Mouse (Mus musculus) thymus, postnatal 14 days (tissue): Measurements from ENCODE around the gene Meox2.
"Not testable (repeated sequence)": the region's sequence is repeated elsewhere in the genome, so short reads cannot be mapped to it uniquely, and the experiment has no call there.

Experiments used
- DNase-seq: peaks from one replicate; pipeline ENCODE4 v3.0.0; 2021

The Meox2 gene

DNA sequence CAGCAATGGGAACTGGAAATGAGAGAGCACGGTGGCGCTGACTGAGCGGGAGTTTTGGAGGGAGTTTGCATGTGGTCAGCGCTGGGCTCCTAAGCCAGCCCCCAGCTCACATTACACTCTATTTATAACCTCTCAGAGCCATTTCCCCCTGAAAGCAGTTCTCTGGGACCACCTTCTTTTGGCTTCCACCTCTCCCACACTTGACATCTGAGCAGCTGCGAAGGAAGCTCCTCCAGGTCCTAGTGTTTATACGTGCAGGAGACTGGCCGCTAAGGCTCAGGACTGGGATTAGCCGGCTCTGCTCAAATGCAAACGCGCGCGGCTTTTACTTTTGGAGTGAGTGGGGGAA lies at the start of gene Meox2:
Gene Meox2 (plus strand): TSS at position 151 of the 349 bp plus-strand sequence.
- DNase-seq = no peak

DNA sequence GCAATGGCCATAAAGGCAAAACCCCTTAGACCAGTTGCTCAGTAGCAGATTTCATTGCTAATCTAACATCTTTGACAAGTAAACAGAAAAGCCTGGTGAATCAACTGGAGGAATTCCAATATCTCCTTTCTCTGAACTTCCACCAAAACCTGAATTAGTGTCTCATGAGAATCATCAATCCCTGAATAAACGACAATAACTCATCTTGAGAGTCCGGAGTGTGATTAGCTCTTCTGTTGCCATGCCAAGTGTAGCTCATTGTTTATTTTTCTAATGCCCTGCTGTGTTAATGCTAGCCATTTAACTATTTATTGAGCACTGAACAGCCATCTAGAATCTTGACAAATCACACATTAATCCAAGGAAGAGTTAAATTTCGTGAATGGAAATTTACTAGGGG lies 35.7 kb upstream of the Meox2 start:
- no peak for DNase-seq

DNA sequence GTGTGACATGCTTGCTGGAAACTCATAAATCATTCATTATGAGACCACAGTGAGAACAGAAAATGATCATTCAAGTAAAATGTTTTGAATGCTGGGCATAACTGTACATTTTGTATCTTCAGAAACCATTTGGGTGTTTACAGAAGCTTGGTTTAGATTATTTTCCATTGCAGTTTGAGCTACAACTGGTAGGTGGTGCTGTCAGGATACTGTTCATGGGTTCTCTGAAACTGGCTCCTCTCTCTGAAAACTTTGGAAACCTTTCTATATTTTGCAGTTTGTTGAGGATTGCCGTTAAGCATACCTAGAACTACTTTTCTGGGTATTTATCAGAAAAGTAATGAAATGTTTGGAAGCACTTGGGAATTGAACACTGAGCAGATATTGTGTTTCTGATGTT lies 31.0 kb upstream of the Meox2 start:
- no peak for DNase-seq

DNA sequence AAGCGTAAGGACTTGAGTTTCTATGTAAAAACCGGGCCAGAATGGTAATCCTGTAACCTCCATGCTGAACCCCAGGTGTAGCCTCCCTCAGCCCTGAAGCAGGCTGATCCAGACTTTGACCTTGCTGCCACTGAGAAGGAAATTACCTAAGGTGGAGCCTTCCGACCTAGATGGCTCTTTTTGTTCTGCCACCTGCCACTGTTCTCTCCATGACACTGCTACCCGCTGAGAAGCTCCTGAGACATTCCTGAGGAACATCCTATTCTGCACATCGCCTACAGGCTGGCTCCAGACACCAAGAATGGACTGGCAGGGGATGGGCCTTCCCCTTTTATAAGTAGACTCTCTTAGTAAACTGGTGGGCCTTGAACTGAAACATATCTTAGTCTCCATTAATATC lies 28.3 kb upstream of the Meox2 start:
- DNase-seq = not testable (repeated sequence)

- no peak for DNase-seq
Observed at GRCm38 (mm10) chr12:37106541-37106940, 1.8 kb upstream of the Meox2 start.

GRCm38 (mm10) chr12:37107150-37107549 lies 1.2 kb upstream of the Meox2 start:
- no peak for DNase-seq

DNA sequence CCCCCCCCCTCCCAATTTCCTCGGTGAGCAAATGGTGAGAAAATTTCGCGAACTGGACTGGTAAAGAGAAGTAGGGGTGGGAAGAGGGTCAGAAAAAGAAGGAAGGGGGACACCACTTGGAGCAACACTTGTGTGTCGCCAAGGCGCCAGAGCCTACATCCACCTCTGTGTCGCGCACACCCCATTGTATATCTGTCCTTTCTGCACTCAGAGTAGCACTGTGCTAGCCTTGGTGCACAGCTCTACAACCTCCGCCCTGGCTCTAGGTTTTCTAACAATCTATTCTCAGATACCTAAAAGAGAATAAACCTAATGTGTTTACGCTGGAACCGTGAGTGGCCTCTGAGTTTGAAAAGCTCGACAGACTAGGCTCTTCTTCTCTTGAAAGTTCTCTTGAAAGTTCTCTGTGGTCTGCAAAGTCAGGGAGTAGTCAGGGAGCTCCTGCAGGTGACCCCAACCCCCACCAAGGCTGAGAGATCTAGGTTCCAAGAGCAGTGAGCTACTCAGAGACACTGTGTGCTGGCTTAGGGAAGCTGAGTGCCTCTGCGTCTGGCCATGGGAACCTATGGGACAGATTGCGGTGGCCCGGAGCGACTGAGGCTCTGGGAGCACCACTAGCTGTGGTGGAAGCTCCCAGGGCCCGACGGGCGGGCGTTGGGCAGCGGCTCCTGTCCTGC lies 489 bp upstream of the Meox2 start:
- DNase-seq = no peak

DNA sequence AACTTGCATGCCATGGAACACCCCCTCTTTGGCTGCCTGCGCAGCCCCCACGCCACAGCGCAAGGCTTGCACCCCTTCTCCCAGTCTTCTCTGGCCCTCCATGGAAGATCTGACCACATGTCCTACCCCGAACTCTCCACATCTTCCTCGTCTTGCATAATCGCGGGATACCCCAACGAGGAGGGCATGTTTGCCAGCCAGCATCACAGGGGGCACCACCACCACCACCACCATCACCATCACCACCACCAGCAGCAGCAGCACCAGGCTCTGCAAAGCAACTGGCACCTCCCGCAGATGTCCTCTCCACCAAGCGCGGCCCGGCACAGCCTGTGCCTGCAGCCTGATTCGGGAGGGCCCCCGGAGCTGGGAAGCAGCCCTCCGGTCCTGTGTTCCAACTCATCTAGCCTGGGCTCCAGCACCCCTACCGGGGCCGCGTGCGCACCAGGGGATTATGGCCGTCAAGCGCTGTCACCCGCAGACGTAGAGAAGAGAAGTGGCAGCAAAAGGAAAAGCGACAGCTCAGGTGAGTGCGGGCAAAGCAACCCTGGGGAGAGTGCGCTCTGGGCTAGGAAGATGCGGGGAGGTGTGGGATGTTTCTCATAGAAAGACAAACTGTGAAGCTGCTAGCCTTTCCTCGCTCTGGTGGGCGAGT lies 606 bp downstream of the Meox2 start:
- peak; percentile 2 for DNase-seq

DNA sequence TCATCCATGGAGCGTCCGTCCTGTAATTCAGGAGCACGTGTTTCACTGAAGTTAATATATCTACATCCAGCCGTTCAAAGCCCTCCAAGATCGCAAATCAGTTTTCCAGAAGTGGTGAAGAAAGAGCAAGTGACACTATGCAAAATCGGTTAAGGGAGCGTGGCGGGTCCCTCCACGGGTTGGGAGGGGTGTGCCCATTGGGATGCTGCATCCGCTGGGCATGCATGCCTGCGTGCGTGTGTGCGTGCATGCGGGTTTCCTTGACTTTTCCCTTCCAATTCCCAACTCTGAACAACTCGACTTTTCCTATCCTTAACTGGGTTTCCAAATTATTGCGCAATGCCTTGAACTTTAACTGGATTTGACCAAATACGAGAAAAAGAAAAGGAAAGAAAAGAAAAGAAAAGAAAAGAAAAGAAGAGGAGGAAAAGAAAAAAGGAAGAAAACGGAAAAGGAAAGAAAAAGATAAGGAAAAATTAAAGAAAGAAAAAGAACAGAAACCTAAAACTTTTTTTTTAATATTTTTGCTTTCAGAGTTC lies 1.2 kb downstream of the Meox2 start:
- DNase-seq = no peak

- no peak for DNase-seq
Observed at GRCm38 (mm10) chr12:37110977-37111376, 2.6 kb downstream of the Meox2 start.

DNA sequence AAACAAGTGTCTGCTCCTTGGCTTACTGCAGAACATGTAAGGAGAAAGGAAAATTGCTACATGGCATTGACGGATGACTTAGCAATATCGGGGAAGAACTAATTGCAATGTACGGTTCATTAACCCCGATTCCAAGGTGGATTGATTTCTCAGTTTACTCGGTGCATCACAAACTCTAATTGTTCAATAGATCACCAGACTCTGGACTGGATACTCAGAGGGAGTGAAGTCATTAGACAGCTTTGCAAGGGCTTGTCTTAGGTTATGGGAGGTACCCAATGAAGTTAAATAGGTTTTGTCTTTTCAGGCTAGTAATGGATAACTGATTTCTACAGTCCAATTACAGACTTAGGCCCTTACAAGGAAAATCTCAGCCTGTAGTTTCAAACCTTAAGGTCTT lies 10.9 kb downstream of the Meox2 start:
- no peak for DNase-seq

DNA sequence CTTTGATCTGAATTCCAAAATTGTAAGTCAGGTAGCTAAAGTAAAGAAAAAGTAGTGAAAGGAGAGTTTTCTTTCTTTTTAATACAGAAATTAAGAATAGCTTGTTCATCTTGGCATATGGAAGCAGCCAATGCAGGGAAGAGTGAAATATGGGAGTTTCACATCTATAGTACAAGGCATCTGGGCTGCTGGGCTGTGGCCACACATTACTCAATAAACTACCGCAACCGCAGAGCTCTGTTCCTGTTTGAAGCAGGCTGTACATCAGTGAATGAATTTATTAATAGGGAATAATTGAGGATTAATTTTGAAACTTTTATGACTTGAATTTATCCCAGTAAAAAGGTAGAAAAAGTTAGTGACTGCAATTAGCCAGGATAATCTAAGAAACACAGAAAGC lies 15.4 kb downstream of the Meox2 start:
- DNase-seq = no peak

DNA sequence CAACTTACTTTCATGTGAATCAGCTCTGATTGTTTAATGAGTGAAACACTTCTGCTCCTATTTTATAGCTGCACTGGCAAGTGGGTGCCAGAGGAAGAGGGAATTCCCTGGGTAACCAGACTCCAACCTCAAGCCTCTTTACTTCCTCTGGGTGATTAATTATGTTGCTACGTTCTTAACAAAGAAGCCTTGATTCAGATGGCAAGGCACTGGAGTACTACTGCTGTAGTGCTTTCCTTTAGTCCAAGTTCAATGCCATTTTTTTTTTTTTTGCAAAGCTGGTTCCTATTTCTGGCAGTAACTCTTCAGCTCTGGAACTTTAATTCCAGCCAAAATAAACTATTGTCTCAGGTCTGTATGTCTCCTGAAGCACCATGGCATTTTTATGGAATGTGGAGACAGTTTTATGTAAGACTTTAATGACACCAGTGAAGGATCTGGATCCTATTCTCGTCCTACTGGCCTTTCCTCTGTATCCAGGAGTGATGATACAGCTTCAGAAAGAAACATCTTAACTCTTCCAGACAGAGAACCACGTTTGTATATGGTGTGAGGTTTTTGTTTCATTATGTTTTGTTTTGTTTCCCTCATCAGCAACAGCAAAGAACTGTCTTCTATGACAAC lies 33.9 kb downstream of the Meox2 start:
- DNase-seq = no peak

DNA sequence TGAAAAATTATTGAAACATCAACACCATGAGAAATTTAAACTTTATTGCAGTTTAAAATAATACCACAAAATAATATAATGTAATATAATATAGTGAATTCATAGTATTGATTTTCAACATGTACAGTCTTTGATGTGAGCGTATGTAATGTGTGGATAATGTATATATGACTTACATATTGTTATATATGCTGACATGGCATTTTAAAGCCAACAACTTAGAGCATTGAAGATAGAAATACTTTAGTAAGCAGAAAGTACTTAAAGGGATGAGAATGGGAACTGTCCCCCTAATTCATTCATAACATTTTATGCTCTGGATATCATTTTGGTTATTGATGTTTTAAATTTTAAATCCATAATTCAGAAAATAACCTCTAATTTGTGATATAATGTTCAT lies 35.5 kb downstream of the Meox2 start:
- DNase-seq = no peak

GRCm38 (mm10) chr12:37167742-37168141 lies 59.4 kb downstream of the Meox2 start:
- no peak for DNase-seq

GRCm38 (mm10) chr12:37173324-37173723 lies 65.0 kb downstream of the Meox2 start:
- DNase-seq = no peak

DNA sequence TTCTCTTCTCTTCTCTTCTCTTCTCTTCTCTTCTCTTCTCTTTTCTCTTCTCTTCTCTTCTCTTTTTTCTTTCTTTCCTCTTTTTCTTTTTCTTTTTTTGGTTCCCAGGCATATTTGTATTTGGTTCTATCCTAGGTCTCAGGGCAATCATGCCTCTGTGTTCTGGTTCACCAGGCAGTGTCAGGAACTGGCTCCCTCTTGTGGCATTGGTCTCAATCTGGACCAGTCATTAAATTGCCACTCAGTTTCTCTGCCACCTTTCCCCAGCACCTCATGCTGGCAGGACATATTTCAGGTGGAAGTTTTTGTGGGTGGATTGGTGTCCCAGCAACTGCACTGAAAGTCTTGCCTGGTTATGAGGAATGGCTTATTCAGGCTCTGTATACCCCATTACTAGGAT lies 75.3 kb downstream of the Meox2 start:
- DNase-seq = peak; percentile 3

GRCm38 (mm10) chr12:37188940-37189488 lies 80.7 kb downstream of the Meox2 start:
- no peak for DNase-seq
